Mouse (Mus musculus) thymus, adult 2 months (tissue): Measurements from ENCODE around the gene Mrpl52.

Experiments
- CTCF ChIP-seq: fragments of 200-500 bp; IDR thresholded peaks from 2 replicates; pipeline ENCODE4 v1.5.1; 2012; ENCODE audit warnings: mild to moderate bottlenecking, control low read depth, low read length, moderate library complexity, borderline replicate concordance; ENCODE audit not compliant: control insufficient read depth, poor library complexity, insufficient read depth; ENCODE audit errors: extremely low read depth
- POLR2A ChIP-seq: fragments of 200-500 bp; IDR thresholded peaks from 2 replicates; pipeline ENCODE4 v1.6.1; 2012; ENCODE audit warnings: mild to moderate bottlenecking, low read length, control low read depth, moderate library complexity; ENCODE audit not compliant: control insufficient read depth, poor library complexity, insufficient read depth; ENCODE audit errors: extremely low read depth

DNA sequence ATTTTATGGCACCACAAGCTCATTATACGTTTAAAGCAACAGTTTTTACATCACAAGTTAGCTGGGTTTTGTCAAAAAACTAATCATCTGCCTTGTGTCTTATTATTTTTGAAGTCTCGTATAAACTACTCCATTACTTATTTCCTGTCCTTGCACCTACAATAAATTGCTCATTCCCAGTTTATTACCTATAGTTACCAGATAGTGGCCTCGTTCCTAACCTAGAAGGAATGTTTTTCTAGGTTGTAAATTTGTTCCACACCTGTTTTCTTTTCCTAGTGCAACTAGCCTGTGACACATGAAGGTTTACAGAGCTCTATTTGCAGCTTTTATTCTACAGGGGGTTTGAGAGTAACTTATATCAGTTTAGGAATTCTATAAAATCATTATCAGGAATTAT, 25.0 kb upstream of the Mrpl52 start:
- TF ChIP-seq CTCF (no peak), POLR2A (no peak)
